Mouse (Mus musculus): ENCODE results near the gene Tprn. TPM values are rescaled to one million over a fixed set of nuclear protein-coding genes. Genes with fewer than 3 reads are reported as not detected.

The Tprn gene
- polyA plus RNA-seq, 1 experiment = 1.3 TPM

DNA sequence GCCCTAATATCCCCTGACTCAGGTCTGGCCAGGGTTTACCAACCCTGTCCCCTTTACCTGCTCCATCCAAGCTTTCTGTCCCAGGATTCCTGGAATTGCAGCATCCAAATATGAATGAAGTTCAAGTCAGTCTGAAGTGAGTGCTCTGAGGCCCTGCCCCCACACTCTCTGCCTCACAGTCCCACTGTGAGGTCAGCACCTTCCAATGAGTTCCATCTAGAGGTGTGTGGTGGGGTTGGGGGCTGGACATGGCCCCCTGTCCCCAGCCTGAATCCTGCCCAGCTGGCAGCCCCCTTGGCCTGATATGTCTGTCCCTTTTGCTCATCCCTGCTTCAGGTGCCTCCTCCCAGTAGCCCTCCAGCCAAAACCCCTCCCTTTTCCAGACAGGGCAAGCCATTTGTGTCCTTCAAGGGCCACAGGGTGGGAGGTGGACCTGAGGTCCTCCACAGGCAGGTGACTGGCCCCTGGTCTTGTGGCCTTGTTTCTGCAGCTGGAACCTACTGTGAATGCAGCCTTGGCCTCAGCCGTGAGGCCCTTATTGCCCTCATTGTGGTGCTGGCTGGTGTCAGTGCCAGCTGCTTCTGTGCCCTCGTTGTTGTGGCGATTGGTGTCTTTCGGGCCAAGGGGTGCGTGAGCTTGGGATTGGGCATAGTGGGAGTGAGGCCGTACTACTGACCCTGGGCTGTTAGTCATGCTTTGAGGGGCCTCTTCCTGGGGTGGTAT, 25.7 kb downstream of the Tprn start, which contains the start of gene Tmem210:
TSS of gene Tmem210 (plus strand) at position 219 of the 723 bp plus-strand sequence.
- H3K9me3 ChIP-seq (ENCODE audit: control insufficient read depth, low read length) = peaks cover 3% of the 10 kb centered on the region; the same call in 1 of the 2 replicates
- H3K36me3 ChIP-seq (ENCODE audit: control insufficient read depth) = peaks cover 32% of the 10 kb centered on the region
- peaks cover 22% of the 10 kb centered on the region for H3K4me1 ChIP-seq (ENCODE audit: control insufficient read depth)
- H3K4me3 ChIP-seq (replicated peaks) = no peak within 1 kb of the TSS
- no peak for TF ChIP-seq GATA1 (IDR thresholded peaks at IDR 0.05; ENCODE audit: low read length)
- TF ChIP-seq TAL1 (IDR thresholded peaks at IDR 0.05; ENCODE audit: low read length) = no peak
- peaks cover 53% of the 10 kb centered on the region for H3K27me3 ChIP-seq (ENCODE audit: control insufficient read depth)

DNA sequence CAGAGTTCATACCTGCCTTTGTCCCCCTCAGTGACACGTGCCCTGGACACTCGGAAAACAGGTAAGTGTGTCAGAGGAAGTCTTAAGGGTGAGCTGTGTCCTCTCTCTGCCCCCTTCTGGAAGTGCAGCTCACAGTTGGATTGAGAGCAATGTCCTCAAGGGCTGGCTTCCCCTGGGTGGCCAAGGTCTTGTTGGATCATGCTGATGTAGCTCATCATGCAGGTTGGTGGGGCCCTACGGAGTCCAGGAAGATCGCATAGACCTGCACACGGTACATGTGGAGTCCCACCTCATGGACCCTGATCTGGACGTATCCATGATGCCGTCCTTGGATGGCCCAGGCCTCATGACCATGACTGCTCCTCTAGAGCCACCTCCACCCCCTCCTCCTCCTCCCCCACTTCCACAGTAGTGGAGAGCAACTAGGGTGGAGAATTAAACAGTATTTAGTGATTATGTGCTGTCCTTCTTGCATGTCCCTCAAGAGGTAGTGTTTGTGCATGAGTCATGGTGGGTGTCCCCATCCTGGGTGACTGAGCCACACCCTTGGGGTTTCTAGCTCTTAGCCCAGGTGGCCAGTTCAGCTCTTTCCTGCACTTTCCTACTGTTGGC, 26.4 kb downstream of the Tprn start:
- Histone ChIP-seq H3K4me3 (replicated peaks) (no peak overlapping the region), H3K36me3 (ENCODE audit: control insufficient read depth) (peaks cover 26% of the 10 kb centered on the region), H3K4me1 (ENCODE audit: control insufficient read depth) (peaks cover 22% of the 10 kb centered on the region), H3K27me3 (ENCODE audit: control insufficient read depth) (peaks cover 60% of the 10 kb centered on the region), H3K9me3 (ENCODE audit: control insufficient read depth, low read length) (peaks cover 3% of the 10 kb centered on the region; the same call in 1 of the 2 replicates)
- no peak for TF ChIP-seq TAL1 (IDR thresholded peaks at IDR 0.05; ENCODE audit: low read length)
- TF ChIP-seq GATA1 (IDR thresholded peaks at IDR 0.05; ENCODE audit: low read length) = no peak

DNA sequence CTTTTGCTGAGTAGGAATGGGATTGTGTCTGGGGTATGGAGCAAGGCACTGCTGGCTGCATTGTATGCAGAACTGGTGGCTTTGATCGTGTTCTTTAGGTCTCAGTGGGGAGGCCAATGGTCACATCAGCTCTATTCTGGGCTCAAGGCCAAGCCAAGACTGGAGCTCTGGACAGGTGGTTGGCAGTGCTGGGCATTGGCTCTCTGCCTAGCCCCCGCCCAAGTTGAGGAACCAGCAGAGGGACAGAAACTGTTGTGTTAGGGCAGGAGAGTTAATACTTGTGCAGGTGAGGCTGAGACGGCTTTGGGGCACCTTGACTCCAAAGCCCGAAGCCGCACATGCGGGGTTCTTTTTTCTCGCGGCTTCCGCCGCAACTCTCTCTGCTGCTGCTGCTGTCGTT, 27.2 kb downstream of the Tprn start, which contains the start of gene Lrrc26:
TSS of gene Lrrc26 (plus strand) at position 265 of the 400 bp plus-strand sequence.
- Histone ChIP-seq H3K4me3 (replicated peaks) (no peak within 1 kb of the TSS), H3K27me3 (ENCODE audit: control insufficient read depth) (peaks cover 68% of the 10 kb centered on the region)

DNA sequence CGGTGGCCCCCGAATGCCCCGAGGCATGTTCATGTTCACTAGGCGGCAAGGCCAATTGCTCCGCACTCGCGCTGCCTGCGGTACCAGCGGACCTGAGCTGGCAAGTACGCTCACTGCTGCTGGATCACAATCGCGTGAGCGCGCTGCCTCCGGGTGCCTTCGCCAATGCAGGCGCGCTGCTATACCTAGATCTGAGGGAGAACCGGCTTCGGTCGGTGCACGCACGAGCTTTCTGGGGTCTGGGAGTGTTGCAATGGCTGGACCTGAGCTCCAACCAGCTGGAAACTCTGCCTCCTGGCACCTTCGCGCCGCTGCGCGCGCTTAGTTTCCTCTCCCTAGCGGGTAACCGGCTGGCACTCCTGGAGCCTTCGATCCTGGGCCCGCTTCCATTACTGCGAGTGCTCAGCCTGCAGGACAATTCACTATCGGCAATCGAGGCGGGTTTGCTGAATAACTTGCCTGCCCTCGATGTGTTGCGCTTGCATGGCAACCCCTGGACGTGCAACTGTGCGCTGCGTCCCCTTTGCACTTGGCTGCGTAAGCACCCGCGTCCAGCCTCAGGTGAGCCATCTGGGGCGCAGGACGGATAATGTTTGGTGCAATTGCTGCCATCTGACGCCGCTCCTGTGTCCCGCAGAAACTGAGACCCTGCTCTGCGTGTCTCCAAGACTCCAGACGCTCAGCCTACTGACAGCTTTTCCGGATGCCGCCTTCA, 27.8 kb downstream of the Tprn start:
- Histone ChIP-seq H3K4me1 (ENCODE audit: control insufficient read depth) (peaks cover 22% of the 10 kb centered on the region), H3K27me3 (ENCODE audit: control insufficient read depth) (peaks cover 74% of the 10 kb centered on the region), H3K36me3 (ENCODE audit: control insufficient read depth) (peaks cover 11% of the 10 kb centered on the region), H3K9me3 (ENCODE audit: control insufficient read depth, low read length) (peaks cover 3% of the 10 kb centered on the region; the same call in 1 of the 2 replicates), H3K4me3 (replicated peaks) (no peak overlapping the region)
- no peak for TF ChIP-seq TAL1 (IDR thresholded peaks at IDR 0.05; ENCODE audit: low read length)
- no peak for TF ChIP-seq GATA1 (IDR thresholded peaks at IDR 0.05; ENCODE audit: low read length)

More for the DNA sequence above, 27.2 kb downstream of the Tprn start, which contains the start of gene Lrrc26:
- peaks cover 3% of the 10 kb centered on the region; the same call in 1 of the 2 replicates for H3K9me3 ChIP-seq (ENCODE audit: control insufficient read depth, low read length)
- H3K4me1 ChIP-seq (ENCODE audit: control insufficient read depth) = peaks cover 22% of the 10 kb centered on the region
- peaks cover 17% of the 10 kb centered on the region for H3K36me3 ChIP-seq (ENCODE audit: control insufficient read depth)
- no peak for TF ChIP-seq GATA1 (IDR thresholded peaks at IDR 0.05; ENCODE audit: low read length)
- no peak for TF ChIP-seq TAL1 (IDR thresholded peaks at IDR 0.05; ENCODE audit: low read length)

DNA sequence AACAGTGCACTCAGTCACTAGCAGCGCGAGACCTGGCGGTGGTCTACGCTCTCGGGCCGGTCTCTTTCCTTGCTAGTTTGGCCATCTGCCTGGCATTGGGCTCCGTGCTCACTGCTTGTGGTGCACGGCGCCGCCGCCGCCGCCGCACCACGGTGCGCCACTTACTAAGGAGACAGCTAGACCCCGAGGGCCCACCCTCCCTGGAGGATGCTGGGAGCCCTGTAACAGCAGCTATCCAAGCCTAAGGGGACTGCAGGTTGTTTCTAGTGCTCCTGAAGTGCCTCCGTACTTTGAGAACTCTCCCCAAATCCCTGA, 28.4 kb downstream of the Tprn start:
- Histone ChIP-seq H3K4me1 (ENCODE audit: control insufficient read depth) (peaks cover 22% of the 10 kb centered on the region), H3K27me3 (ENCODE audit: control insufficient read depth) (peaks cover 79% of the 10 kb centered on the region), H3K4me3 (replicated peaks) (no peak overlapping the region), H3K9me3 (ENCODE audit: control insufficient read depth, low read length) (peaks cover 3% of the 10 kb centered on the region; the same call in 1 of the 2 replicates), H3K36me3 (ENCODE audit: control insufficient read depth) (peaks cover 6% of the 10 kb centered on the region)
- TF ChIP-seq TAL1 (IDR thresholded peaks at IDR 0.05; ENCODE audit: low read length) (no peak), GATA1 (IDR thresholded peaks at IDR 0.05; ENCODE audit: low read length) (no peak)

DNA sequence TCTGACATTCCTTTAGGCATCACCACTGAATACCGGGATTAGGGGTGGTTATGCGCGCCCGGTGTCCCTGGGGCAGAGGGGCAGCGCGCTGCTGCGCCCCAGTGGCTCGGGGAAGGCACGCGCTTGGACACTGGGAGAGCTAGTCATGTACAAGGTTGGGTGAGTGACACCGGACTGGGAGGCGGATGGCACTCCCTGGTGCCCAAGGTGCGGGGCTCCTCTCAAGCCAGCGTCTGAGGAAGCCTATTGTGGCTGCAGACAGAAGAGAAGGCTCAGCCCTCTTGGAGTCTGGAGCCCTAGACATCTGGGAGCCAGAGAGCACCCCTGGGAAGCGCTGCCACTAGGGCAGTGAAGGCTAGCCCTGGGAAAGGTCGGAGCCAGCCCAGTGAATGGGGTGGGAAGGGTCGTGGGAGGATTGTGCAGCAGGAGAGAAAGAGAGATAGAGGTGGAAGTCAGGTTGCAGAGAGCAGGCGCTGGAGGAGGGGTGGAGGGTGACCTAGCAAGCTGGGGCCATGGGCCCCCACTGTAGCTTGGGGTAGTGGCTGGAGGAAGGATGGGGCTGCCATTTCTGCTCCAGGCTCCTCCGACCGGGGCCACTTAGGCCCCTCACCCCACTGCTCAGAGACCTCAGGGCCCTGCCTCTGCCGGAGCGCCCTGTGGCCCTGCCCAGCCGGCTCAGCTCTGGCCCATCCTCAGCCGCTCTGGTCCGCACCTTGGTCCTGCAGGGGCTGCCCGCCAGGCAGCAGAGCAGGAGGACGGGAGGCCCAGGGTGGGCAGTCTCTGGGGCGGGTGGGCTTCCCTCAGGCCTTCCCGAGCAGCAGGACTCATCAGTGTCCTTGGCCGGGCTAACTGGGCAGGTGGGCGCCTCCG, 29.0 kb downstream of the Tprn start:
- Histone ChIP-seq H3K9me3 (ENCODE audit: control insufficient read depth, low read length) (peaks cover 3% of the 10 kb centered on the region; the same call in 1 of the 2 replicates), H3K27me3 (ENCODE audit: control insufficient read depth) (peaks cover 85% of the 10 kb centered on the region), H3K36me3 (ENCODE audit: control insufficient read depth) (peaks cover under 1% of the 10 kb centered on the region), H3K4me1 (ENCODE audit: control insufficient read depth) (peaks cover 18% of the 10 kb centered on the region), H3K4me3 (replicated peaks) (no peak overlapping the region)
- TF ChIP-seq TAL1 (IDR thresholded peaks at IDR 0.05; ENCODE audit: low read length) (no peak), GATA1 (IDR thresholded peaks at IDR 0.05; ENCODE audit: low read length) (no peak)

DNA sequence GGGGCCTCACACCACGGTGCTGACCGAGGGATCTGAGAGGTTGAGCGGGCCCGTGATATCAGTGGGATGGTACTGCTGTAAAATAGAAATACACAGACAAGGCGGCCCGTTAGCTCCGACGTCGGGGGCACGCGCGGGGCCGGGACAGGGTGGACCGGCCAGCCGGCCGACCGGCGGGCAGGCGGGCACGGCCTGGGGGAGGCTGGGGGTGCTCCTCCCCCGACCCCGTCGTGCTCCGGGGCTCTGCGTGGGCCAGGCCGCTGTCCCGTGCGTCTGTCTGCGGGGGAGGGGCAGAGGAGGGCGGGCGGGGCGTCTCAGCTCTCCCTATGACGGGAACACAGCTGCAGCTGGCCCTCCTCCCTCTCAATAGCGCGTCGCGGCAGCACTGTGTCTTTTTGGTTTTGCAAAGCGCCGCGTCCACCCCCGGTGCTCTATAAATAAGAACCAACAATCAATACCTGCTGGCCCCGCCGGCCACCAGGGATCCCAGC, 29.7 kb downstream of the Tprn start:
- Histone ChIP-seq H3K27me3 (ENCODE audit: control insufficient read depth) (peaks cover 92% of the 10 kb centered on the region), H3K36me3 (ENCODE audit: control insufficient read depth) (no peaks in the 10 kb centered on the region), H3K4me1 (ENCODE audit: control insufficient read depth) (peaks cover 11% of the 10 kb centered on the region), H3K4me3 (replicated peaks) (no peak overlapping the region), H3K9me3 (ENCODE audit: control insufficient read depth, low read length) (peaks cover 3% of the 10 kb centered on the region; the same call in 1 of the 2 replicates)
- TF ChIP-seq GATA1 (IDR thresholded peaks at IDR 0.05; ENCODE audit: low read length) = no peak
- no peak for TF ChIP-seq TAL1 (IDR thresholded peaks at IDR 0.05; ENCODE audit: low read length)

DNA sequence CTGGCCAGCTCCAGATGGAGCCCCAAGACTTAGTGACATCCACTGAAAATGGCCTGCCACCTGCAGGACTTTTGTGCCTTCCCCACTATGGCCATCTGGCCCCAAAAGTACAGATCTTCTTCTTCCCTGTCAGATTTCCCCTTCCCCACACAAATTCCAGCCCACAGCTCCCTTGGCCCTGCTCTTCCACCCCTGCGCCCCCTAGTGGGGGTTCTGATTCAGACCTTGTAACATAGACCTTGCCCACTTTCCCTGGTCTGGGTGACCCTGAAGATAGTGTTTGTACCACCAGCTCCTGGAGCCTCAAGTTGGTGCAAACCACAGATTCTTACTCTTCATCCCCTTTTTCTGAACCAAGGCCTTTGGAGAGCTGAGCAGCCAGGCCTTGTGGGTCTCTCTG, 30.4 kb downstream of the Tprn start:
- Histone ChIP-seq H3K27me3 (ENCODE audit: control insufficient read depth) (peaks cover 98% of the 10 kb centered on the region), H3K36me3 (ENCODE audit: control insufficient read depth) (no peaks in the 10 kb centered on the region), H3K4me3 (replicated peaks) (no peak overlapping the region), H3K9me3 (ENCODE audit: control insufficient read depth, low read length) (peaks cover 3% of the 10 kb centered on the region; the same call in 1 of the 2 replicates), H3K4me1 (ENCODE audit: control insufficient read depth) (peaks cover 6% of the 10 kb centered on the region)
- TF ChIP-seq TAL1 (IDR thresholded peaks at IDR 0.05; ENCODE audit: low read length) (no peak), GATA1 (IDR thresholded peaks at IDR 0.05; ENCODE audit: low read length) (no peak)

Data from erythroblast, embryonic 14.5 days (primary cell).